Comparison of ENCODE assay signal across 8 mouse cellular contexts in genomic region chr4:45478178-45478577, GRCm38 (mm10). TPM values are rescaled to one million over a fixed set of nuclear protein-coding genes. Genes with fewer than 3 reads are reported as not detected.
DNase-seq lines count a peak whose midpoint lies in the region; ATAC-seq and TF ChIP-seq lines count a peak whose summit lies in the region.

No protein-coding gene starts in this region.

- no peaks in the 10 kb centered on the region for H3K36me3 ChIP-seq in heart, embryonic 13.5 days
- H3K36me3 ChIP-seq in limb, embryonic 13.5 days = no peaks in the 10 kb centered on the region
- no peaks in the 10 kb centered on the region for H3K36me3 ChIP-seq in thymus, adult 2 months (ENCODE audit: control insufficient read depth, insufficient read depth, low read length)

- no peak for TF ChIP-seq CTCF in thymus, adult 2 months (IDR thresholded peaks at IDR 0.05; ENCODE audit: borderline replicate concordance, control insufficient read depth, extremely low read depth, insufficient read depth, low read length, poor library complexity)

- no peak overlapping the region for H3K4me2 ChIP-seq in heart, embryonic 13.5 days
- H3K4me2 ChIP-seq in limb, embryonic 13.5 days (replicated peaks) = 0 out of 2 replicates have a peak overlapping the region, but pooled peaks have one; percentile 0

- peak overlapping the region; percentile 54 for H3K9ac ChIP-seq in heart, embryonic 13.5 days
- H3K9ac ChIP-seq in limb, embryonic 13.5 days = peak overlapping the region; percentile 50; the same call in 1 of the 2 replicates

- no peak overlapping the region for H3K4me3 ChIP-seq in heart, embryonic 13.5 days
- H3K4me3 ChIP-seq in limb, embryonic 13.5 days = no peak overlapping the region
- H3K4me3 ChIP-seq in thymus, adult 2 months (ENCODE audit: control insufficient read depth, insufficient read depth, low read length) = no peak overlapping the region

- H3K4me1 ChIP-seq in heart, embryonic 13.5 days = peaks cover 100% of the 10 kb centered on the region
- peaks cover 85% of the 10 kb centered on the region for H3K4me1 ChIP-seq in limb, embryonic 13.5 days
- peaks cover 4% of the 10 kb centered on the region for H3K4me1 ChIP-seq in thymus, adult 2 months (replicated peaks; ENCODE audit: control insufficient read depth, insufficient read depth, low read length)

- H3K27me3 ChIP-seq in heart, embryonic 13.5 days (replicated peaks) = peaks cover 15% of the 10 kb centered on the region
- peaks cover 3% of the 10 kb centered on the region; the same call in 1 of the 2 replicates for H3K27me3 ChIP-seq in limb, embryonic 13.5 days
- no peaks in the 10 kb centered on the region for H3K27me3 ChIP-seq in thymus, adult 2 months (ENCODE audit: control insufficient read depth, insufficient read depth, low read length)

- no peak for ATAC-seq in heart, embryonic 13.5 days (ENCODE audit: extremely low read depth, insufficient number of reproducible peaks, low FRiP score, low TSS enrichment)
- ATAC-seq in limb, embryonic 13.5 days (ENCODE audit: low FRiP score, low read depth) = 0 out of 2 replicates have a peak, but pooled peaks have one; percentile 24
- ATAC-seq in megakaryocyte-erythroid progenitor cell, adult 5-6 weeks (replicated peaks; ENCODE audit: low FRiP score, low TSS enrichment, poor library complexity, severe bottlenecking) = no peak

- no peak for TF ChIP-seq POLR2A in thymus, adult 2 months (IDR thresholded peaks at IDR 0.05; ENCODE audit: control insufficient read depth, extremely low read depth, insufficient read depth, low read length, poor library complexity)

- no peaks in the 10 kb centered on the region for H3K9me3 ChIP-seq in heart, embryonic 13.5 days
- no peaks in the 10 kb centered on the region for H3K9me3 ChIP-seq in limb, embryonic 13.5 days

- peak overlapping the region; percentile 97 for H3K27ac ChIP-seq in heart, embryonic 13.5 days (replicated peaks)
- peak overlapping the region; percentile 70 for H3K27ac ChIP-seq in limb, embryonic 13.5 days
- H3K27ac ChIP-seq in thymus, adult 2 months (ENCODE audit: control insufficient read depth, insufficient read depth, low read length) = no peak overlapping the region

- peak; percentile 50 for DNase-seq in layer of hippocampus, adult 11-12 months (ENCODE audit: low spot score)
- no peak for DNase-seq in layer of hippocampus, adult 9-10 months (ENCODE audit: low spot score)
- DNase-seq in cerebellum, adult 9-10 months = peak; percentile 37
- no peak for DNase-seq in thymus, adult 2 months
- DNase-seq in embryo, embryonic 10.5 days (ENCODE audit: low spot score) = no peak

- 53% methylated on average over 7 of the region's 7 CpGs for WGBS in heart, embryonic 13.5 days
- 21% methylated on average over 7 of the region's 7 CpGs for WGBS in limb, embryonic 13.5 days
- 90% methylated on average over 7 of the region's 7 CpGs for WGBS in thymus, adult 2 months

RNA-seq across cellular contexts. Expression of gene Shb, which starts 54.1 kb away (rescaled TPM):
- 8.6 and 8.8 TPM in 2 replicates for polyA plus RNA-seq in heart, embryonic 13.5 days (2015; fragmentation: Nextera tagmentation; extraction: Ambion mirVana)
- 3.9 TPM in 2 replicates for polyA plus RNA-seq in limb, embryonic 13.5 days (2015; fragmentation: Nextera tagmentation; extraction: Ambion mirVana)
- 12.0 and 14.5 TPM in 2 replicates for polyA plus RNA-seq in thymus, adult 2 months (2012; rRNA removed)
- total RNA-seq in megakaryocyte-erythroid progenitor cell, adult 5-6 weeks (2014; fragmentation: Nextera tagmentation) = 3.3 and 7.8 TPM in 2 replicates
- 0.50 and 8.9 TPM in 2 replicates for total RNA-seq in megakaryocyte-erythroid progenitor cell, adult 5-6 weeks (2017)

Comparison
In these comparisons a context has a peak if more than half of its experiments do, and no peak if none do; other contexts are left out.
1. DNase-seq: peak in layer of hippocampus, adult 11-12 months (single experiment) and cerebellum, adult 9-10 months (single experiment); none in layer of hippocampus, adult 9-10 months (single experiment), thymus, adult 2 months (single experiment) and embryo, embryonic 10.5 days (single experiment).